Mouse (Mus musculus) activated CD4-positive, CD25-positive, alpha-beta regulatory T cell, adult 4 months (primary cell): ENCODE results near the gene C1qtnf1. TPM values are rescaled to one million over a fixed set of nuclear protein-coding genes. Genes with fewer than 3 reads are reported as not detected.

Experiments used
- ATAC-seq: one replicate; pipeline ENCODE4 v1.8.0; 2017
- polyA plus RNA-seq, 2 experiments: library from polyadenylated mRNA; unstranded; fragments of 100-300 nt; shearing (Covaris generic); gene quantifications; one replicate each; pipeline ENCODE4 v1.2.1; 2017

C1qtnf1 gene
- polyA plus RNA-seq, 2 experiments from 2014 or later: not detected

DNA sequence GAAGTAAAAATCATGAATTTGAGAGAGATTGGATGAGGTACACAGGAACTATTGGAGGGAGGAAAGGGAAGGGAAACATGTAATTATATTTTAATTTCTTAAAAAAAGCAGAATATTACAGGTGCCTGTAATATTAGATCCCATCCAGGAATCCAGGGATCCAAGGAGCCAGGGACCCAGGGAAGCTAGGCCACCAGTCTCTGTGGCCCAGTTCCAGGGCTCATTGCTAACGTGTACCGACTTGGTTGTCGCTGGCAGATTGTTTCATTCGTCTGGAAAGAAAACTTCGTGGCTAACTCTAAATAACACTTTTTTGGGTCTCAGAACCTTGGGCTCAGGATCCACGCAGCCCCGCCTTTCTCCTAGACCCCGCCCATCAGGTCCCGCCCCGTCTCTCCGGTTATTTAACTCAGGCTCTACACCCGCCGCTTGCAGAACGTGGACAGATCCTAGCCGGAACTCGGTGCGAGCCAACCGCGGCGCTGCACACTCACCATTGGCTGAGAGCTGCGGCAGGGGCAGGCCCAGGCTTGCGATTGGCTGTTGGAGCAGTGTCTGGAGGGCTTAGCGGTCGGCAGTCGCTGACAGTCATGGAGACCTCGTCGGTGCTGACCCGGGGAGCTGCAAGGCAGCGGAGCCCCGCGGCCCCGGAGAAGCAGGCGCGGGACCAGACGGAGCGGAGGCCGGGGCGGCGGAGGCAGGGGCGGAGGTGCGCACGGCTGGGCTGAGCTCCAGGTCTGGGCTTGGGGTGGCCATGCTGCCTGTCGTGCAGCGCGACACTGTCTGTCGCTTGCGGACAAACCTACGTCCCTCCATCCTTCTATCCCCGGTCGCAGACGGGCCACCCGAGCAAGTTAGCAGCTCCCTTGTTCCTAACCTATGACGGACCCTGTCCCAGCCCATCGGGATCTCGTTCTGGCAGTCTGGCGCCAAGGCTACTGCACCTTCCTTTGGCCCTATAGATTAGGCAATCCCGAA, 48.7 kb downstream of the C1qtnf1 start, which contains the start of gene Engase:
TSS of gene Engase (plus strand) at position 434 of the 978 bp plus-strand sequence.
- peak; percentile 100 for ATAC-seq

- ATAC-seq: no peak
Measured at GRCm38 (mm10) chr11:118479776-118480175, 51.8 kb downstream of the C1qtnf1 start.

GRCm38 (mm10) chr11:118481231-118481630, 53.2 kb downstream of the C1qtnf1 start:
- ATAC-seq: no peak

- ATAC-seq: no peak
Measured at GRCm38 (mm10) chr11:118481751-118482150, 53.7 kb downstream of the C1qtnf1 start.

DNA sequence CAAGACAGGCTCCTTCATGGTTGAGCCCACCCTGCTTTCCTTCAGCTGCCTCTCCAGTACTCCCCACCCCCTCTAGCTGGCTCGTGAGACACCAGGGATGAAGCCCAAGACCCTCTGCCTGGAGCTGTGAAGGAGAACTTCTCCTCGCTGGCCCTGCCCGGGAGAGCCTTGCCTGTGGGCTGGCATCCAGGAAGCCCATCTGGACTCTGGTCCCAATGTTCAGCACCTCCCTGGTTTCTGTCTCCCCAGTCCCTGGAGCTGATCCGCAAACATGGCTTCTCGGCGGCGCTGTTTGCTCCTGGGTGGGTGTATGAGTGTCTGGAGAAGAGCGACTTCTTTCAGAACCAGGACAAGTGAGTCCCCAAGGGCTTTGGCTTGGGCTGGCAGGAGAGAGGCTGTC, 56.2 kb downstream of the C1qtnf1 start:
- ATAC-seq: no peak

- no peak for ATAC-seq
Measured at GRCm38 (mm10) chr11:118485338-118485737, 57.3 kb downstream of the C1qtnf1 start.

GRCm38 (mm10) chr11:118485780-118486179, 57.8 kb downstream of the C1qtnf1 start:
- no peak for ATAC-seq

DNA sequence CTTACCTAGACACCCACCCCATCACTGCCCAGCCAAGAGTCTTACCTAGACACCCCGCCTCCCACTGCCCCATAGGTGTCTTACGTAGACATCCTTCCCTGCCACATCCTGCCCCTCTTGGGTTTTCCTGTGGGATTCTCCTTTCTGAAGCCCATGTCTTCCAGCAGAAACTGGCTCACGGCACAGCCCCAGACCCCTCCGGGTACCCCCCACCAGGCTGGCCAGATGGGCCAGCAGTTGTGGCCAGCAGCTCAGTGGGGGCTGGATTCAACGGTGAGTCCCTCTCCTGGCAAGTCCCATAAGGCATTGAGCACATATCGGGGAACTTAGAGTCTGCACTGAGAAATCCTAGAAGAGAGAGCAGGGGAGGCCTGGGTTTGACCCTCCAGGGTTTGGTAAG, 58.3 kb downstream of the C1qtnf1 start:
- no peak for ATAC-seq

GRCm38 (mm10) chr11:118486881-118487772, 59.1 kb downstream of the C1qtnf1 start:
- no peak for ATAC-seq

GRCm38 (mm10) chr11:118488191-118488906, 60.3 kb downstream of the C1qtnf1 start:
- no peak for ATAC-seq

DNA sequence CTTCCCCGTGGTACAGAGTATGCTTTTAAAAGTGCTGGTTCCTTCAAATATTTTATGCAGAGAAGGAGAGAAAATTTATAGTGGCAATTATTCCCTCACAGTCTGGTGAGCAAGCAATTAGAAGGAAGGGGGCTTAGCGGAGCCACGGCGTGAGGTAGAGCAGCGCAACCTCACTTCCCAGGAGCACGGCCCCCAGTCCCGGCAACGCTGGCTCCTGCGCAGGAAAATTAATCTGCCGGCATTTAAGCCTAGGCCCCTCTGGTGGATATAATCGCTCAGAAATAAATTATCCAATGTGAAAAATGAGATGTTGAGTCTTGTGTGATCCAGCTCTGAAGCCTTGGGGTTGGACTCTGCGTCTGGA, 60.9 kb downstream of the C1qtnf1 start:
- ATAC-seq: no peak

- ATAC-seq: no peak
Measured at GRCm38 (mm10) chr11:118490566-118491218, 62.7 kb downstream of the C1qtnf1 start.

- no peak for ATAC-seq
Measured at GRCm38 (mm10) chr11:118491230-118491629, 63.2 kb downstream of the C1qtnf1 start.

GRCm38 (mm10) chr11:118493458-118493857, 65.5 kb downstream of the C1qtnf1 start:
- ATAC-seq: no peak

DNA sequence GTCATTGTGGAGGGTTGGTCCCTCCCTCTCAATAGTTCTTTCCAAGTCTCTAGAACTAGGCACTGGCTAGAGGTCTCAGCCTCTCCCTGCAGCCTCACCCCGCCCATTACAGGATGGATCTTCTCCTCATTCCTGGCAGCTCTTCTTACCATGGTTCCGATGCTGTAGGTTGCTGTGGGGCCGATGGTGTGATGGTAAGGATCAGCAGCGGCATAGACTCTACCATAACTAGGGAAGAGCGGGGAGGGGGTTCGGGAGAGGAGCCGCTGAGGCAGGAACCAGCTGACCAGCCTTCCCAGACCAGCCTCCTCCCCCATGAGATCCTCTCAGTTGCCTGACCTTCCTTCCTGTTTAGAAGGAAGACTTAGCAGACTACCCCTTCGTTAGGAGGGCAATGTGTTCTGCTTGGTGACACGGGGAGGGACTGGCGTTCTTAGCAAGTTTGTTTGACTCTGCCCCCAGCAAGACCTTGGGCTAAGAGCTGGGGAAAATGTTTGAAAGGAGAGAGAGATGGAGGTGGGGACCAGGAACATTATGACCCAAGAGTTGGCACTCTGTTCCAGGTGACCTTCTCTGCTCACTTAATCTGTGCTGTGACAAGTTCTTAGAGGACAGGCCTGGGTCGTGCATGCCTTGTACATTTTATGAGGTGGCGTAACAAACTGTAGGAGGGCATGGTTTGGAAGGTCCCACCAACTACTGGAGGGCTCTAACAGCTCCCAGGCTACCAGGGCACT, 66.2 kb downstream of the C1qtnf1 start:
- ATAC-seq: no peak

DNA sequence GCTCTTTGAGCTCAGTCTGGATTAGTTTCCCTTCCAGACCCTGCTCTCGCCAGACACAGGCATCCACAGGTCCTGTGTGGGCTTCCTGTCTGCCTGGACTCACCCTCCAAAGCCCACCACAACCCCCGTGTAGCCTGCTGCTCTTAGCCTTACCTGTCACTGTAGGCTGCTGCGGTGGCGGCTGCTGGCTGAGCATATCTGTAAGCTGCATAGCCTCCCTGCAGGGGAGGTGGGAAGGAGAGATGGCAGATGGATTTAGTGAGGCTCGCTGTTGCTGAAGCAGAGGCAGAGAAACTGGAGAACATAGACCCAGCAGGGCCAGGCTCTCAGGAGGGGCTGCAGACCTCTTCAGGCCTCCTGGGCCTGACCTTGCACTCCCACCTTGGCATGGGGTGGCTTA, 67.1 kb downstream of the C1qtnf1 start:
- no peak for ATAC-seq

DNA sequence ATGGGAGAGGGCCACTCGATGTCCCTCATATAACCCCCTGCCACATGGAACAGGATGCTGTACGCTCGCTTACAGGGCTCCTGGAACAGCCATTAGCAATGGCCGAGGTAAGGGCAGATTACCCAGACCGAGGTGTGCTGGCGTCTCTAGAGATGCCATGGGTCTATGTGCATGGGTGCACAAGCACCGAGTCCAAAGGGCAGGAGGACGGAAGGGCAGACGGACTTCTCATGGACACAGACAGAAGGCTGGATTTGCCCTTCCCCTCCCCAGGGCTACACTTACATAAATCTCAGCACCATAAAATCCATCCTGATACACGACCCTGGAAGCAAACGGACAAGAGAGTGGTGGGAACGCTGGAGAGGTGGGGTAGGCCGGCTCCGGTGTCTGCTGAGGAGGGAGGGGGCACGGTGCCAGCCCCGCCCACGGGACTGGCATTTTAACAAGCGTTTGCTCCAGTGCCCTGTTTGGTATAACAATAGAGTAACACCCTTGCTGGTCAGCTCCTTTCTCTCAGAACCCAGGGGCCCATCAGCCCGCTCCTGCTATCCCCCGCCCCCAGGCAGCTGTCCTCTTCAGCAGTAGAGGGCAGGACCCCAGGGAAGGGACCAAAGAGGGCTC, 68.2 kb downstream of the C1qtnf1 start:
- ATAC-seq: no peak
